In genomic region chr1:134096264-134096934, GRCm38 (mm10) we compare ENCODE assay signal across 8 mouse cellular contexts. TPM values are rescaled to one million over a fixed set of nuclear protein-coding genes. Genes with fewer than 3 reads are reported as not detected.
DNase-seq lines count a peak whose midpoint lies in the region; ATAC-seq and TF ChIP-seq lines count a peak whose summit lies in the region.

No protein-coding gene starts in this region.

- H3K4me3 ChIP-seq in testis, adult 2 months (ENCODE audit: control insufficient read depth, low read depth, low read length) = no peak overlapping the region
- no peak overlapping the region for H3K4me3 ChIP-seq in hindbrain, embryonic 16.5 days (ENCODE audit: low read length)

- H3K4me1 ChIP-seq in testis, adult 2 months (ENCODE audit: control insufficient read depth, insufficient read depth, low read length) = peaks cover 32% of the 10 kb centered on the region
- H3K4me1 ChIP-seq in hindbrain, embryonic 16.5 days (ENCODE audit: control insufficient read depth, insufficient read depth, low read depth, low read length) = peaks cover 41% of the 10 kb centered on the region

- no peaks in the 10 kb centered on the region for H3K9me3 ChIP-seq in hindbrain, embryonic 16.5 days (ENCODE audit: control insufficient read depth, low read length)

- ATAC-seq in hindbrain, embryonic 16.5 days = peak; percentile 74

- H3K36me3 ChIP-seq in testis, adult 2 months (ENCODE audit: control insufficient read depth, insufficient read depth, low read length) = no peaks in the 10 kb centered on the region
- H3K36me3 ChIP-seq in hindbrain, embryonic 16.5 days (ENCODE audit: control insufficient read depth, insufficient read depth, low read length) = no peaks in the 10 kb centered on the region

- WGBS in hindbrain, embryonic 16.5 days = 16% methylated on average over 14 of the region's 14 CpGs

- H3K27ac ChIP-seq in testis, adult 2 months (ENCODE audit: control insufficient read depth, insufficient read depth, low read depth, low read length) = peak overlapping the region; percentile 59; the same call in 1 of the 2 replicates
- peak overlapping the region; percentile 70 for H3K27ac ChIP-seq in hindbrain, embryonic 16.5 days (ENCODE audit: low read depth, low read length)

- H3K4me2 ChIP-seq in hindbrain, embryonic 16.5 days (ENCODE audit: low read length) = peak overlapping the region; percentile 13; the same call in 1 of the 2 replicates

- no peak for TF ChIP-seq POLR2A in testis, adult 2 months (IDR thresholded peaks at IDR 0.05; ENCODE audit: control insufficient read depth, low read depth, low read length)

- H3K27me3 ChIP-seq in testis, adult 2 months (ENCODE audit: control insufficient read depth, insufficient read depth, low read length) = no peaks in the 10 kb centered on the region
- H3K27me3 ChIP-seq in hindbrain, embryonic 16.5 days (replicated peaks; ENCODE audit: control insufficient read depth, insufficient read depth, low read length) = no peaks in the 10 kb centered on the region

- peak overlapping the region; percentile 9; the same call in 1 of the 2 replicates for H3K9ac ChIP-seq in hindbrain, embryonic 16.5 days (ENCODE audit: low read depth, low read length)

- no peak for TF ChIP-seq CTCF in testis, adult 2 months (IDR thresholded peaks at IDR 0.05; ENCODE audit: control insufficient read depth, insufficient read depth, insufficient replicate concordance, low read depth, low read length)

- peak; percentile 27 for DNase-seq in adrenal gland, postnatal 10 days
- no peak for DNase-seq in adrenal gland, adult 2 months
- DNase-seq in testis, postnatal 10 days (ENCODE audit: low spot score) = no peak
- DNase-seq in lung, postnatal 25 days (ENCODE audit: low spot score) = peak; percentile 82
- DNase-seq in frontal cortex, postnatal 14 days (ENCODE audit: low spot score in 2 of 2) = no peak
- DNase-seq in left cerebral cortex, adult 8-10 months (ENCODE audit: low spot score in 2 of 2) = no peak

RNA-seq across cellular contexts. Expression of gene Chit1, which starts 14.6 kb away (rescaled TPM):
- under 1 TPM in 1 of 2 experiments, not detected in 1; 0.15 TPM for total RNA-seq in adrenal gland, postnatal 10 days (2021)
- total RNA-seq in adrenal gland, adult 2 months (2021) = not detected
- 0.07 and 0.08 TPM in 2 replicates for polyA plus RNA-seq in adrenal gland, adult 2 months (2012; rRNA removed)
- polyA plus RNA-seq in testis, adult 2 months (2012; rRNA removed) = 8.7 and 10.4 TPM in 2 replicates
- 0.15 and 0.73 TPM in 2 replicates for polyA plus RNA-seq in hindbrain, embryonic 16.5 days (2015; fragmentation: Nextera tagmentation; extraction: Ambion mirVana)
- total RNA-seq in left cerebral cortex, adult 8-10 months (2022) = under 1 TPM in 1 of 4 experiments, not detected in 3; 0.19 TPM

RNA-seq across cellular contexts. Expression of gene Btg2, which starts 17.5 kb away (rescaled TPM):
- total RNA-seq in adrenal gland, postnatal 10 days (2021) = 10 to 100 TPM; 32.4 to 58.1 TPM
- total RNA-seq in adrenal gland, adult 2 months (2021) = 10 to 100 TPM; 20.3 to 55.2 TPM
- polyA plus RNA-seq in adrenal gland, adult 2 months (2012; rRNA removed) = 18.9 and 25.1 TPM in 2 replicates
- 2.9 and 4.1 TPM in 2 replicates for polyA plus RNA-seq in testis, adult 2 months (2012; rRNA removed)
- polyA plus RNA-seq in hindbrain, embryonic 16.5 days (2015; fragmentation: Nextera tagmentation; extraction: Ambion mirVana) = 28.0 and 28.5 TPM in 2 replicates
- total RNA-seq in left cerebral cortex, adult 8-10 months (2022) = 10 to 100 TPM; 11.3 to 21.4 (median 12.1) TPM

RNA-seq across cellular contexts. Expression of gene Fmod, which starts 59.3 kb away (rescaled TPM):
- 10 to 100 TPM; 17.4 to 22.2 TPM for total RNA-seq in adrenal gland, postnatal 10 days (2021)
- 10 to 100 TPM; 10.1 to 12.4 TPM for total RNA-seq in adrenal gland, adult 2 months (2021)
- 13.4 and 17.9 TPM in 2 replicates for polyA plus RNA-seq in adrenal gland, adult 2 months (2012; rRNA removed)
- 3.6 and 5.1 TPM in 2 replicates for polyA plus RNA-seq in testis, adult 2 months (2012; rRNA removed)
- polyA plus RNA-seq in hindbrain, embryonic 16.5 days (2015; fragmentation: Nextera tagmentation; extraction: Ambion mirVana) = 11.8 and 24.0 TPM in 2 replicates
- 10 to 100 TPM; 15.9 to 22.2 (median 20.9) TPM for total RNA-seq in left cerebral cortex, adult 8-10 months (2022)

Comparison
In these comparisons a context has a peak if more than half of its experiments do, and no peak if none do; other contexts are left out.
1. DNase-seq: peak in adrenal gland, postnatal 10 days (single experiment) and lung, postnatal 25 days (single experiment); none in adrenal gland, adult 2 months (single experiment), testis, postnatal 10 days (single experiment), frontal cortex, postnatal 14 days (0 of 2) and left cerebral cortex, adult 8-10 months (0 of 2).